Mouse (Mus musculus) lung, adult 2 months (tissue): ENCODE results near the gene Morn3.

Source experiments
- CTCF ChIP-seq: fragments of 200-500 bp; IDR thresholded peaks from 2 replicates; pipeline ENCODE4 v1.5.1; 2011; ENCODE audit warnings: mild to moderate bottlenecking, low read length, control low read depth; ENCODE audit not compliant: insufficient read depth
- POLR2A ChIP-seq: fragments of 200-500 bp; IDR thresholded peaks from 2 replicates; pipeline ENCODE4 v1.6.1; 2011; ENCODE audit warnings: low read depth, mild to moderate bottlenecking, control low read depth, low read length, borderline replicate concordance; ENCODE audit errors: extremely low read depth

DNA sequence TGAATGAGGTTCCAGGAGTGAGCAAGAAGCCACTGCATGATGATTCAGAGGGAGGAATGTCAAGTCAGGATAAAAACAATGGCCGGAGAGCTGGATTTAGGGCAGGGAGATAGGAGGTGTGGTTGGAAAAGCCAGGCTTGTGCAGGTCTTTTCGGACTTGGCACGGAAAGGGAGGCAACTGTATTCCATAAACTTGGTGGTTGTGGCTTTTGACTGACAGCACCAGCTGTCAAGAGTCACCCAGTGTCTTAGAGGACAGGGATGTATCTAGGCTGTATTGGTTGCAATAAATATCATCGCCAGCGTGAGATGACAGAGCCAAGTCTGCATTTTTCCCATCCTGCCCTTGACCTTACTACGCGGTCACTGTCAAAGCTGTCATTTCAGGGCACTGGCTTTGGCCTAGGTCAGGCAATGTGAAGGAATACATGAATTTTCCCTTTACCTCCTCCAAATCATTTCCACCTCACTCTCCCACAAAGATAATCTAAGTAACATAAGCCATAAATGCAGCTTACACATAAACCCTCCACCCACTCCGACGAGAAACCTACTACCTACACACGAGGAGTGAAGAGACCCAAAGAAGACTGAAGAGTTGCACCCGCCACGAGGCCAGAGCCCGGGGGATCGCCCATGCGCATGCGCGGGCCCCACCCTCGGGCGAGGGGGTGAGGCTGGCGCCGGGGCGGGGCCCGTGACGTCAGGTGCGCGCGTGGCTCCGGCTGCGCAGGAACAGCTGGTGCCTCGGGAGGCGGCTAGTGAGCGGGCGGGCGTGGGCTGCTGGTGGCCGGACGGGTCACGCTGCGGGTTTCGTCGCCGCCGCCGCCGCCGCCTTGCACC is 29.0 kb upstream of the Morn3 start:
- TF ChIP-seq CTCF (no peak), POLR2A (peak; percentile 69)
